Mouse (Mus musculus): Measurements from ENCODE around the gene Sphk1. TPM values are rescaled to one million over a fixed set of nuclear protein-coding genes. Genes with fewer than 3 reads are reported as not detected.

Gene Sphk1
- polyA plus RNA-seq, 1 experiment = 11.3 TPM

DNA sequence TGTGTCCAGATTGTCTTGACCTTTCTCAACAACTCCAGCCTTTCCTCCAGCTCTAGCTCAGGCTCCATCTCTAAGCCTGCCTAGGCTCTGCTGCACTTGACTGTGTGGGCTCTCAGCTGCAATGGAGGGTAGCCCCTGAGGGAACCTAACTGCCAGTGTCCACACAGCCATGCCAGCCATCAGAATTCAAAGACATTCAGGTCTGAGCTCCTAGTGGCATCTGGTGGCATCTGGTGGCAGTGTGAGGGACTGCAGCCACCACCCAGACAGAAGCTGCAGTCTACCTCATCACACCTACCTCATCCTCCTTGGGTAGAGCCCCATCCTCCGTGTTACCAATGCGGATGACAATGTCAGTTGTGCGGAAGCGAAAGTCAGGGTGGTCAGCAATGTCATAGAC, 12.4 kb downstream of the Sphk1 start:
- Histone ChIP-seq H3K27me3 (ENCODE audit: control insufficient read depth, insufficient read depth, insufficient read length) (no peaks in the 10 kb centered on the region), H3K4me3 (ENCODE audit: insufficient read depth, poor library complexity, severe bottlenecking) (no peak overlapping the region), H3K36me3 (ENCODE audit: control insufficient read depth, insufficient read depth) (peaks cover 88% of the 10 kb centered on the region), H3K79me3 (ENCODE audit: low read depth) (no peaks in the 10 kb centered on the region), H3ac (ENCODE audit: control insufficient read depth, insufficient read length, low read depth) (no peak overlapping the region), H3K79me2 (ENCODE audit: control insufficient read depth, insufficient read depth) (no peaks in the 10 kb centered on the region)
- TF ChIP-seq MYOD1 (IDR thresholded peaks at IDR 0.05; ENCODE audit: control insufficient read depth, insufficient read length, low read depth) (no peak), CTCF (IDR thresholded peaks at IDR 0.05; ENCODE audit: control insufficient read depth, insufficient read depth, insufficient read length) (peak; percentile 61), USF1 (IDR thresholded peaks at IDR 0.05; ENCODE audit: low read depth) (no peak), CEBPB (IDR thresholded peaks at IDR 0.05; ENCODE audit: low read depth) (no peak), FOSL1 (IDR thresholded peaks at IDR 0.05; ENCODE audit: insufficient read depth, low read length, poor library complexity, severe bottlenecking) (no peak), MYOG (IDR thresholded peaks at IDR 0.05; ENCODE audit: control insufficient read depth, extremely low read depth, insufficient read length) (no peak), MAX (IDR thresholded peaks at IDR 0.05) (no peak)

DNA sequence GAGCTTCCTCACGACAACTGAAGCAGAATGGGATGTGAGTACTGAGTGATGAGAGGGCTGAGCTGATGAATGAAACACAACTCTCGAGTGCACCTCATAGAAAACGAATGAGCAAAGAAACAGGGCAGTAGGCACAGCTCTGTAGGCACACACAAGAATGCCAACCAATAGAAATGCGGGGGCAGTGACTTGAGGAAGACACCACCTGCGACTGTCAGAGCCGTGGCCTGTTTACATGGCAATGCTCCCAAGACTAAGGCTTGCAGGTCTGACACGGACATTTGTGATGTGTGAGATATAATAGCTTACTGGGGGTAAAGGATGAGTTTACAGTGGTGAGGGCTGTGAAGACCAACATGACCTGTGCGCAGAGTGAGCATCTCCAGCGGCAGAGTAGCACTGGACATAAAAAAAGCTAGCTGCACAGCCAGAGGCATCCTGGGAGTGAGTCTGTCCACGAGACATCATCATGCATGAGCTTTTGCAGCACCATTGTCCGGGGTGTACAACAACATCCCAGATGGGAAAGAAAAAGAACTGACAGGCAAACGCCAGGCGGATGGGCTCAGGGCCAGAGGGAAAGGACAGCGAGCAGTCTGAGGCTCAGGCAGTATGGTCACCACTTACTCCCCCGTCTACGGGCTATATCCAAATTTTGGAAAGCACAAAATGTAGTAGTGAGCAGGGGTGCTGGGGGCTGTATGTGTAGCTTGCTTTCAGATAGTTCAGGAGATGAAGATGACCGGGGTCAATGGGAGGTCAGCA, 16.8 kb downstream of the Sphk1 start:
- peaks cover 46% of the 10 kb centered on the region for H3K36me3 ChIP-seq (ENCODE audit: control insufficient read depth, insufficient read depth)
- no peaks in the 10 kb centered on the region for H3K27me3 ChIP-seq (ENCODE audit: control insufficient read depth, insufficient read depth, insufficient read length)
- H3ac ChIP-seq (ENCODE audit: control insufficient read depth, insufficient read length, low read depth) = no peak overlapping the region
- peaks cover 9% of the 10 kb centered on the region for H3K79me3 ChIP-seq (ENCODE audit: low read depth)
- TF ChIP-seq MYOD1 (IDR thresholded peaks at IDR 0.05; ENCODE audit: control insufficient read depth, insufficient read length, low read depth) (no peak), USF1 (IDR thresholded peaks at IDR 0.05; ENCODE audit: low read depth) (no peak), CTCF (IDR thresholded peaks at IDR 0.05; ENCODE audit: control insufficient read depth, insufficient read depth, insufficient read length) (no peak), FOSL1 (IDR thresholded peaks at IDR 0.05; ENCODE audit: insufficient read depth, low read length, poor library complexity, severe bottlenecking) (no peak), MAX (IDR thresholded peaks at IDR 0.05) (no peak), CEBPB (IDR thresholded peaks at IDR 0.05; ENCODE audit: low read depth) (no peak), MYOG (IDR thresholded peaks at IDR 0.05; ENCODE audit: control insufficient read depth, extremely low read depth, insufficient read length) (no peak)
- peaks cover 35% of the 10 kb centered on the region for H3K79me2 ChIP-seq (ENCODE audit: control insufficient read depth, insufficient read depth)
- H3K4me3 ChIP-seq (ENCODE audit: insufficient read depth, poor library complexity, severe bottlenecking) = no peak overlapping the region

DNA sequence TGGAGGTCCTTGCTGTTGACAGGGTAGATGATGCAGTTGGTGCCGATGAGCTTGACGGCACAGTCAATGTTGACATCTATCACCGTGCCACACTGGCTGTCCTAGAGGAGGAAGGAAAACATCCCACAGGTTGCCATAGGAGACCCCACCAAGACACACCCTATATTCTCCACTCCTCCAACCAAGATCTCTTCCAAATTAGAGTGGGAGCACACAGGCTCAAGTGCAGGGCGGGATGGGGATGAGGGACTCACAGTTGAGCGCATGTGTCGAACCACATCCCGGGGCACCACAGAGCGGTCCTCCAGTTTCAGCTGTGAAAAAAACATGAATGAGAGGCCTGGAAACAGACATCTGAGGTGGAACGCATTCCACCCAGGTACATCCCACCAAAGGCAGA, 18.1 kb downstream of the Sphk1 start:
- peaks cover 21% of the 10 kb centered on the region for H3K79me3 ChIP-seq (ENCODE audit: low read depth)
- H3ac ChIP-seq (ENCODE audit: control insufficient read depth, insufficient read length, low read depth) = no peak overlapping the region
- H3K27me3 ChIP-seq (ENCODE audit: control insufficient read depth, insufficient read depth, insufficient read length) = no peaks in the 10 kb centered on the region
- H3K4me3 ChIP-seq (ENCODE audit: insufficient read depth, poor library complexity, severe bottlenecking) = no peak overlapping the region
- H3K79me2 ChIP-seq (ENCODE audit: control insufficient read depth, insufficient read depth) = peaks cover 48% of the 10 kb centered on the region
- TF ChIP-seq MYOG (IDR thresholded peaks at IDR 0.05; ENCODE audit: control insufficient read depth, extremely low read depth, insufficient read length) = no peak
- TF ChIP-seq MYOD1 (IDR thresholded peaks at IDR 0.05; ENCODE audit: control insufficient read depth, insufficient read length, low read depth) = no peak
- TF ChIP-seq USF1 (IDR thresholded peaks at IDR 0.05; ENCODE audit: low read depth) = no peak
- no peak for TF ChIP-seq CEBPB (IDR thresholded peaks at IDR 0.05; ENCODE audit: low read depth)
- no peak for TF ChIP-seq CTCF (IDR thresholded peaks at IDR 0.05; ENCODE audit: control insufficient read depth, insufficient read depth, insufficient read length)
- no peak for TF ChIP-seq MAX (IDR thresholded peaks at IDR 0.05)
- no peak for TF ChIP-seq FOSL1 (IDR thresholded peaks at IDR 0.05; ENCODE audit: insufficient read depth, low read length, poor library complexity, severe bottlenecking)
- peaks cover 35% of the 10 kb centered on the region for H3K36me3 ChIP-seq (ENCODE audit: control insufficient read depth, insufficient read depth)

DNA sequence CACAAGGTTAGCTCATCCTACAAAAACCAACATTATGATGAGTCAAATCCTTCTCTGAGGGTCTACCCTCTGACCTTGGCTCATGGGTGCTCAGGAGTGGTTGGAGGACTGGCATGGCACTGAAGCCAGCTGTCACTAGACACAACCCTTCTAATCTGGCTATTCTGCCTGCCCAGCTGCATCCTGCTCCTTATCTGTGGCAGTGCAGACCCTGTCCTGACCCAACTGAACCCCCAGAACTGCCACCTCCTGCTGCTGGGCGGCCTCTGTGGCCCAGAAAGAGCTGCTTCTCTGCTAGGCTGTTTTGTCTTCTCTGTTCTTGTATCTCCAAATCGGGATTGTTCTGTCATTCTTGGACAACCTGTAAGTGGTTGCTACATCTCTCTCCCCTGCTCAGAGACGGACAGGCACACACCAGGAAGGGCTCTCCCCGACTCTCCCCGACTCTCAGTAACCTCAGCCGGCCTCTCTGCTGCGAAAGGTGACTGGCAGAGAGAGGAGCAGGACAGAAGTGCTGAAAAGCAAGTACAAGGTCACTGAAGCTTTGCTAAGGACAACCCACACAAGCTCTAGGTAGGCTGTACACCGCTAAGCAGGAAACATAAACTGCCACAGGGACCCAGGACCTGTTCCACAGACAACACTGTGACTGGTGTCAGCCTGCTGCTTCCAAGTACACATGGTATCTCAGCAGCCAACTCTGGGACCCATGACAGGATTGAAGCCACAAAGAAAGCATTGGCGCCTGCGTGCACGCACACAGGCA, 18.7 kb downstream of the Sphk1 start:
- no peaks in the 10 kb centered on the region for H3K27me3 ChIP-seq (ENCODE audit: control insufficient read depth, insufficient read depth, insufficient read length)
- H3K36me3 ChIP-seq (ENCODE audit: control insufficient read depth, insufficient read depth) = peaks cover 28% of the 10 kb centered on the region
- H3K79me2 ChIP-seq (ENCODE audit: control insufficient read depth, insufficient read depth) = peaks cover 54% of the 10 kb centered on the region
- TF ChIP-seq FOSL1 (IDR thresholded peaks at IDR 0.05; ENCODE audit: insufficient read depth, low read length, poor library complexity, severe bottlenecking) (no peak), CTCF (IDR thresholded peaks at IDR 0.05; ENCODE audit: control insufficient read depth, insufficient read depth, insufficient read length) (no peak), USF1 (IDR thresholded peaks at IDR 0.05; ENCODE audit: low read depth) (no peak), MYOD1 (IDR thresholded peaks at IDR 0.05; ENCODE audit: control insufficient read depth, insufficient read length, low read depth) (no peak), CEBPB (IDR thresholded peaks at IDR 0.05; ENCODE audit: low read depth) (no peak), MYOG (IDR thresholded peaks at IDR 0.05; ENCODE audit: control insufficient read depth, extremely low read depth, insufficient read length) (no peak), MAX (IDR thresholded peaks at IDR 0.05) (no peak)
- H3ac ChIP-seq (ENCODE audit: control insufficient read depth, insufficient read length, low read depth) = no peak overlapping the region
- H3K4me3 ChIP-seq (ENCODE audit: insufficient read depth, poor library complexity, severe bottlenecking) = no peak overlapping the region
- H3K79me3 ChIP-seq (ENCODE audit: low read depth) = peaks cover 27% of the 10 kb centered on the region

DNA sequence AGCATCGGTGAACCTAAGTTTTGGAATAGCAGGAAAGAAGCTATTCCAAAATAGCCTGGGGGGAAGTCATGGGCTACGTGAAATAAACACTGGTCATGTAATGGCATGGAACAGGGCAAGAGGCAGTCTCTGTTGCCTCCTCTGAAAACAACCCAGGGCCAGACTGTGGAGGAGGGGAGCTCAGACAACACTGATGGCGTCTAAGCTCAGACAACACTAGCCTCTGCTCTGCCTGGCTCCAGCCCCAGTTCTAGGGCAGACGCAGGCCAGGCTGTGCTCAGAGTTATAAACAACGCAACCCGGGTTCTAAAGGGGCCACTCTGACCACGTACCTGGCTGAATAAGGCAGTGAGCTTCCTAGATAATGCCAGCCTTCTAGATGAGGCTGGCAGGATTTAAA, 20.0 kb downstream of the Sphk1 start:
- Histone ChIP-seq H3K79me2 (ENCODE audit: control insufficient read depth, insufficient read depth) (peaks cover 67% of the 10 kb centered on the region), H3K79me3 (ENCODE audit: low read depth) (peaks cover 32% of the 10 kb centered on the region), H3K27me3 (ENCODE audit: control insufficient read depth, insufficient read depth, insufficient read length) (no peaks in the 10 kb centered on the region), H3K36me3 (ENCODE audit: control insufficient read depth, insufficient read depth) (peaks cover 16% of the 10 kb centered on the region), H3ac (ENCODE audit: control insufficient read depth, insufficient read length, low read depth) (no peak overlapping the region), H3K4me3 (ENCODE audit: insufficient read depth, poor library complexity, severe bottlenecking) (no peak overlapping the region)
- TF ChIP-seq MYOD1 (IDR thresholded peaks at IDR 0.05; ENCODE audit: control insufficient read depth, insufficient read length, low read depth) (no peak), MAX (IDR thresholded peaks at IDR 0.05) (no peak)

All from C2C12 (cell line).